Mouse (Mus musculus): ENCODE measurements around the gene Pigz.
A peak's percentile ranks its signal among the peaks of the same experiment; 100 is the strongest.
"Not testable (repeated sequence)": the region's sequence is repeated elsewhere in the genome, so short reads cannot be mapped to it uniquely, and the experiment has no call there.

Gene Pigz

DNA sequence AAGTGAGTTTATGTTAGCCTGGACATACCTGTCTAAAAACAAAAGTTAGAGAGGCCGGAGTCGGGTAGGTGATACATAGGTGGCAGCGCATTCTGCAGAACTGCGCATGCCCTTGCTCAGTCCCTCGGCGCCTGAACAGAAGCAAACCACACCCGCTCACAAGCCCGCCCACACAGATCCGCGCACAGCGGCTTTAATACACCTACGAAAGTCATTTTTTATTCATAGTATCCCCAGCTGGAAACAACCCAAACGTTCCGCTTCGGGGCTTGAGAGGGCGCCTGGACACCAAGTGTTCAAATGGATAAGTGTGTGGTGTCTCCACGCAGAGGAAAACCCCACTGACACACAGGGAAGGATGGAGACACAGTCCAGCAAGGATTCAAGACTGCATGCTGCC lies 2.3 kb upstream of the Pigz start:
- DNase-seq (ENCODE audit: low spot score in 2 of 2), result no peak

GRCm38 (mm10) chr16:31932255-31932654 lies 1.4 kb upstream of the Pigz start:
- DNase-seq (ENCODE audit: low spot score in 2 of 2), result peak in 1 of 2 experiments; percentile 27

- DNase-seq (ENCODE audit: low spot score in 2 of 2), result peak; percentile 86 to 90
Observed at GRCm38 (mm10) chr16:31932840-31933697, 582 bp upstream of the Pigz start.

- DNase-seq (ENCODE audit: low spot score in 2 of 2), result no peak
Observed at GRCm38 (mm10) chr16:31934550-31935010, 929 bp downstream of the Pigz start.

GRCm38 (mm10) chr16:31935091-31935979 lies 1.7 kb downstream of the Pigz start:
- peak in 1 of 2 experiments; percentile 58 for DNase-seq (ENCODE audit: low spot score in 2 of 2)

DNA sequence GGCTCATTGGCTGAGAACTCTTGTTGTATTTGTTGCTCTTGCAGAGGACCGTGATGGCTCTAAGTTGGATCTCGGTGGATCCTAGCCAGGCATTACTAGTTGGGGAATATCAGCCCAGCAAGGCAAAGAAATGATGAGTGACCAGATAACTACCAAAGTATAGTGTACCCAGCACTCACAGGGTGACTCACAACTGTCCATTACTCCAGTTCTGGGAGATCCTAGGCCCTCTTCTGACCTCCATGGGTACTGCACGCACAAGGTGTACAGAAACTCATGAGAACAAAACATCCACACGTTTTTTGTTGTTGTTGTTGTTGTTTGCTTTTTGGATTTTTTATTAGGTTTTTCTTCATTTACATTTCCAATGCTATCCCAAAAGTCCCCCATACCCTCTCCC lies 2.9 kb downstream of the Pigz start:
- no peak for DNase-seq (ENCODE audit: low spot score in 2 of 2)

DNA sequence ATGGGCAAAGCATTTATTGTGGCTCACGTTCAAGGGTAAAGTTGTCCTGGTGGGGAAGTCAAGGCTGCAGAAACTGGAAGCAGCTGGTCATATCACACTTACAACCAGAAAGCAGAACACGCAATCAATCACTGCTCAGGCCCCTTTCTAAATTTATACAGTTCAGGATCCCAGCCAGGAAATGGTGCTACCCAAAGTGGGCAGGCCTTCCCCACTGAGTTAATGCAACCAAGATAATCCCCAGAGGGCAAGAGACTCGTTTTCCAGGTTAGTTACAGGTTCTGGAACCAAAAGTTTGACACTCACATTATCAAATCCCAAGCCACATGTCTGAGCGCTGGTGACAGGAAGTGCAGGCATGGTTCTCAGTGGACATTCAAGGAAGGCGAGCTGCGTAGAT lies 5.2 kb downstream of the Pigz start:
- no peak for DNase-seq (ENCODE audit: low spot score in 2 of 2)

GRCm38 (mm10) chr16:31940586-31940985 lies 6.9 kb downstream of the Pigz start:
- no peak for DNase-seq (ENCODE audit: low spot score in 2 of 2)

DNA sequence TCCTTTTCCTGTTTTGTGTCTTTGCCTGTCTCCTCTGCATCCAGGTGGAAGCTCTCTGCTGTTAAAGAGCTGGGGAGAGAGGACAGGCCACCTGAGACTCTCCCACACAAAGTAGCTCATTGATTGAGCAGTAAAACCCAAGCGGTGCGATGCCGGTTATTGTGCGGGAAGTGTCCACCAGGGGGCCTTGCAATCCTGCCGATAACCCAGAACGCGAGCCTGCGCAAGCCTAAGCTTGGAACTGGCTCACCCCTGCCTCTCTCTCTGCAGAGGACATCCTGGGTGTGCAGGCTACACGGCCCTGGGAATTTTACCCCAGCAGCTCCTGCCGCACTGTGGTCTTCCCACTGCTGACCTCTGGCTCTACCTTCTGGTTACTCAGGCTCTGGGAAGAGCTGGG lies 10.3 kb downstream of the Pigz start:
- peak; percentile 80 to 83 for DNase-seq (ENCODE audit: low spot score in 2 of 2)

GRCm38 (mm10) chr16:31944698-31945255 lies 11.1 kb downstream of the Pigz start:
- DNase-seq (ENCODE audit: low spot score in 2 of 2), result no peak

GRCm38 (mm10) chr16:31945372-31945771 lies 11.7 kb downstream of the Pigz start:
- DNase-seq (ENCODE audit: low spot score in 2 of 2), result no peak

DNA sequence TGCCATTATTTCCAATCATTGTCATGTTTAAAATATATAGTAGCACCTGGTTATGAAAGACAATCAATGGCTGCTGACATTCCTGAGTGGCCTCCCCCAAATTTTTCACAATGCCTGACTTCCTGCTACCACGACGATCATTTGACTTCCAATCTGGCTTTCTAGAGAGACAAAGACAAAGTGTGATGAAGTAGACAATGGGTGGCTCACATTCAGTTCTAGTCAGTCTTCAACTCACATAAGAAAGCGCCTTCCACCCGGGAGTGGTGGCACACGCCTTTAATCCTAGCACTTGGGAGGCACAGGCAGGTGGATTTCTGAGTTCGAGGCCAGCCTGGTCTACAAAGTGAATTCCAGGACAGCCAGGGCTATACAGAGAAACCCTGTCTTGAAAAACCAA lies 12.3 kb downstream of the Pigz start:
- not testable (repeated sequence) for DNase-seq (ENCODE audit: low spot score in 2 of 2)

GRCm38 (mm10) chr16:31947333-31947732 lies 13.7 kb downstream of the Pigz start:
- DNase-seq (ENCODE audit: low spot score in 2 of 2), result no peak

DNA sequence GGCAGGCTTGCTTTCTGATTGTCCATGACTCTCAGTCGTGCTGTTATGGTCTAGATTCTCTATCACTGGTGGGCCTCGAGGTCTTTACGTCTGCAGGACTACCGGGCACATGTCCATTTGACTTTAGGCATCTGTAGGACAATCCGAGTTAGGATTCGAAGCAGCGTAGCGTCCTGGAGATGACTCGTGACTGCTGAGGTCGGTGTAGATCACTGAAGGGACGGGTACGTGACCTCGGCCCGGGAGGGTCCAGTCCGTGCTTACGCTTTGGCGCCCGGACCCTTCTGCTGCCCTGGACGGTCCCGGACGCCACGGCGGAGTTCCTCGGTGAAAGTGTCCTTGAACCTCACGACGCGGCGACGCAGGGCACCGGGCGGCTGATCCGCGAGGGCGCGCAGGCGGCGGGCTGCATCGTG lies 14.3 kb downstream of the Pigz start:
- no peak for DNase-seq (ENCODE audit: low spot score in 2 of 2)

DNA sequence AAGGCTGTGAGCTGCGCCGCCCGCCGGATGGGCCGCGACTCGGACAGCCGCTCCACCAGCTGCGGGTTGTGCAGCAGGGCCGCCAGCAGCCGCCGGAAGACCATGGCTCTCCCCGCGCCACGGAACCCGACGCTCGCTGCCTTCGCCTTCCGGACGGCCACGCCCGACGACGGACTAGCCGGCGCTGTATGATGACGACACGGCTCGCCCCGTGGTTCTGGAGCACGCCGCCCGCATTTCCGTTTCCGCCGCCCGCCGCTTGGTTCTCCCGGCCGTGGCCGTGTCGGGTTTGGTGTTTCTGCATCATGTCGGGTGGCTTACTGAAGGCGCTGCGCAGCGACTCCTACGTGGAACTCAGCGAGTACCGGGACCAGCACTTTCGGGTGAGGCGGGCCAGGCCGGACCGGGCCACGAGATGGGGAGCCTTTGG lies 14.7 kb downstream of the Pigz start, which contains the start of the genes 0610012G03Rik and Ncbp2:
TSS of gene 0610012G03Rik (minus strand) at position 150 of the 430 bp plus-strand sequence.
TSS of gene Ncbp2 (plus strand) at position 169 of the 430 bp plus-strand sequence.
- DNase-seq (ENCODE audit: low spot score in 2 of 2), result peak; percentile 95 to 98

DNA sequence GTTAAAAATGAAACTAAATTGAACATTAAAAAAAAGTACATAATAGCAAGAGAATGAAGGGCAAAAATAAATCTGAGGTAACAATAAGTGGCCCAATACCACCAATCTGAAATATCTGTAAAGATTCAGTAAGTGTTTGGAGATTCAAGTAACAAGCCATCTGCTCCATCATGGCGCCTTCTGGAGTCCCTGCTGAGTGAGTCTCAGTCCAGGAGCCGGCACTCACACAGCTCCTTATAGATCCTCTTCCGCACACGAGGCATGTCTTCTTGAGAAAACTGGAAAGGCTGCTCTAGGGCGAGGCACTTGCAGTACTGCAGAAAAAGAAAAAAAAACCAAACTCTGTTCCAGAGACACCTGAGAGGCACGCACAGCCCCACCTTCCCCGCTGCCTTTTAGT lies 29.6 kb downstream of the Pigz start:
- peak in 1 of 2 experiments; percentile 51 for DNase-seq (ENCODE audit: low spot score in 2 of 2)

GRCm38 (mm10) chr16:31975258-31975657 lies 41.6 kb downstream of the Pigz start:
- no peak for DNase-seq (ENCODE audit: low spot score in 2 of 2)

- no peak for DNase-seq (ENCODE audit: low spot score in 2 of 2)
Observed at GRCm38 (mm10) chr16:31979501-31979900, 45.9 kb downstream of the Pigz start.

DNA sequence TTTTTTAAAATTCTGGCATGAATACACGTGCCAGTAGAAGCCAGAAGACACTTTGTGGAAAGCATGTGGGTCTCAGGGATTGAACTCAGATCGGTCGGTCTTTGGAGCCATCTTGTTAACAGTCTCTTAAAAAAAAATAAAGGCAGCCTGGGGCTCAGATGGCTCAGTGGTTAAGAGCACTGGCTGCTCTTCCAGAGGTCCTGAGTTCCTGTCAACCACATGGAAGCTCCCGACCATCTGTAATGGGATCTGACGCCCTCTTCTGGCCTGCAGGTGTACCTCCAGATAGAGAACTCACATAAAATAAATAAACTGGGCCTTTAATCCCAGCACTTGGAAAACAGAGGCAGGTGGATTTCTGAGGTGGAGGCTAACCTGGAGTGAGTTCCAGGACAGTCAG lies 47.3 kb downstream of the Pigz start:
- DNase-seq (ENCODE audit: low spot score in 2 of 2), result no peak

DNA sequence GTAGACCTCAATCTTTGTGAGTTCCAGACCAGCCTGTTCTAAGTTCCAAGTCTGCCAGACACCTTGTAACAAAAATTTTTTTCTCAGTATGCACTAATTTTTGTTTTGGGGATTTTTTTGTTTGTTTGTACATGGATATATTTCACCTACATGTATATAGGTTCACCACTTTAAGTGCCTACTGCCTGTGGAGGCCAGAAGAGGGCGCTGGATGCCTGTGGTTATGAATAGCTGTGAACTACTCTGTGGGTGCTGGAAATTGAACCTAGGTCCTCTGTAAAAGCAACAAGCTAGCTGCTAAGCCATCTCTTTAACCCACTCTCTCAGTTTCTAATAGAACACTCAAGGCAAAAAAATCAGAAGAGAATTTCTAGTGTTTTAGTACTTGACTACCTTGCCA lies 58.4 kb downstream of the Pigz start:
- DNase-seq (ENCODE audit: low spot score in 2 of 2), result no peak

- no peak for DNase-seq (ENCODE audit: low spot score in 2 of 2)
Observed at GRCm38 (mm10) chr16:31993195-31993594, 59.5 kb downstream of the Pigz start.

GRCm38 (mm10) chr16:31993946-31994345 lies 60.3 kb downstream of the Pigz start:
- DNase-seq (ENCODE audit: low spot score in 2 of 2), result no peak
